Mouse (Mus musculus) gonadal fat pad, adult 2 months (tissue): ENCODE data around the gene Rnase1. TPM values are rescaled to one million over a fixed set of nuclear protein-coding genes. Genes with fewer than 3 reads are reported as not detected.
A peak's percentile ranks its signal among the peaks of the same experiment; 100 is the strongest.
"Not testable (repeated sequence)": the region's sequence is repeated elsewhere in the genome, so short reads cannot be mapped to it uniquely, and the experiment has no call there.

ENCODE experiments used
- DNase-seq: peaks from one replicate; pipeline ENCODE4 v3.0.0-alpha.2; 2012; ENCODE audit warnings: low read depth
- polyA plus RNA-seq: library from polyadenylated mRNA; depleted of rRNA; stranded (reverse); fragments of >200 nt; gene quantifications from 2 replicates; pipeline ENCODE4 v1.2.3, GENCODE M21; 2012; rRNA removed

Gene Rnase1
- 5.1 and 7.5 TPM in 2 replicates for polyA plus RNA-seq

DNA sequence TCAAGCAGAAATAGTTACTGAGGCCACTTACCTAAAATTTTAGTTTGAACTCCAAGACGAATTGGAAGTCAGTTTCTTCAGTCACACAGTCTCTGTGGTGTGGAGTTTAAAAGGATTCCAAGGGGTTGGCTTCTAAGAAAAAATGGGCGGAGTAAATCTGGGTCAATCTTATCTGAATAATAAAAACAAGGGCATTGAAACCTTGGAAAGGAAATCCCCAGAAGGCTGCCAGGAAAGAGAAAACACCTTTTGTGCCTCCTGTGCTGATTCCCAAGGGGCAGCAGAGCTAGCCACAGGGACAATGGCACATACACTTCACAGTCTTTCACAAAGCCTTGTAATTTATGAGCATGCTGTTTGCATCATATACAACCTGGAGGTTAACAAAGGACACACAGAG is at the start of gene Rnase1:
Rnase1 (minus strand) TSS at position 101 of the 400 bp plus-strand sequence.
- no peak for DNase-seq

GRCm38 (mm10) chr14:51195681-51196080 is 49.1 kb upstream of the Rnase1 start:
- peak; percentile 63 for DNase-seq

GRCm38 (mm10) chr14:51181051-51181450 is 34.5 kb upstream of the Rnase1 start:
- DNase-seq: not testable (repeated sequence)

- no peak for DNase-seq
These were observed 27.3 kb upstream of the Rnase1 start for GRCm38 (mm10) chr14:51173843-51174242.

DNA sequence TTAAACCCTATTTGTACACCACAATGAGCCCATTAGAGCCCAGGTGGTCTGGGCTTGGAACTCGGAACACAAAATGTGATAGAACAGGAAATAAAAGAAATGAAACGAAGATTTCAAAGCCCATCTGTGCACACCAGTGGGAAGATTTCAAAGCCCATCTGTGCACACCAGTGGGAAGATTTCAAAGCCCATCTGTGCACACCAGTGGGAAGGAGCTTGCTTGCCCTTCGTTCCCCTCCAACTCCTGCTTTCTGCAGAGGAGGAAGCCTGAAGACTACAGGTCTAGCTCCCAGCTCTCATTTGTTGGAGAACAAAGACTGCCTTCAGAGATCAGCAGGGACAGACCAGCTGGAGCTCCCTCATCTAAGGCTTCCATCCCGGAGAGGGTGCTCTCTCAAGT is 26.4 kb upstream of the Rnase1 start:
- not testable (repeated sequence) for DNase-seq

DNA sequence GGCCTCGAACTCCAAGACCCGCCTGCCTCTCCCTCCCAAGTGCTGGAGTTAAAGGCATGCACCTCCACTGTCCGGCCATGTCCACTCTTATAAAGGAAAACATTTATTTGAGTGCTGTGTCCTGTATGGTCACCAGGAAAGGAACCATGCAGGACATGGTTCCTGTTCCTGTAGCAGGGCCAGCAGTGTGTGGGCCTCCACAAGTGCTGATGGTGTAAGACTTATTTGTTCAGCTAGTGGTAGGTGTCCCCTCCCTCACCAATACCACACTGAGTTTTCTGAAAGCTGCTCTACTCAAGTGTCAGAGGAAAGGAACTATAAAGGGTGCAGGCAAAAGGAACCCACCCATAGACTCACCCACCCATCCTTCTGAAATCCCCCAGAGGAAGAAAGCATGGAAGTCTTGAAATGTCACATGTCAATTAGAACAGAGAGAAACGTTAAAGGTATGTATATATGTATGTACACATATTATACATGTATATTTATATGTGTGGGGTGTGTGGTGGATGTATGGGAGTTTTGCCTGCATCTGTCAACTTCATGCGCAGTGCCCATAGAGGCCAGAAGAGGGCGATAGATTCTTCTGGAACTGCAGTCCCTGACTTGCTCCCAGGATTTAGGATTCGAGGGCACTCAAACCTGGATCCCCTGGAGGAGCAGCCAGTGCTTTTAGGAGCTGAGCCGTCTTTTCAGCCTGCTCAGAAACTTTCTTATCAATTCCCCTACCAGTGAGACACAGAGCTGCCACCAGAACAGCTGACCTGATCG is 25.7 kb upstream of the Rnase1 start:
- not testable (repeated sequence) for DNase-seq

GRCm38 (mm10) chr14:51166068-51166467 is 19.5 kb upstream of the Rnase1 start:
- DNase-seq: no peak

GRCm38 (mm10) chr14:51165435-51165834 is 18.9 kb upstream of the Rnase1 start:
- no peak for DNase-seq

- not testable (repeated sequence) for DNase-seq
These were observed 16.7 kb upstream of the Rnase1 start for GRCm38 (mm10) chr14:51163323-51163722.

- DNase-seq: not testable (repeated sequence)
These were observed 15.4 kb upstream of the Rnase1 start, which contains the start of gene Rnase2b for GRCm38 (mm10) chr14:51161976-51162375. TSS of gene Rnase2b (plus strand) at chr14:51162260.

GRCm38 (mm10) chr14:51157072-51157471 is 10.5 kb upstream of the Rnase1 start:
- DNase-seq: no peak

DNA sequence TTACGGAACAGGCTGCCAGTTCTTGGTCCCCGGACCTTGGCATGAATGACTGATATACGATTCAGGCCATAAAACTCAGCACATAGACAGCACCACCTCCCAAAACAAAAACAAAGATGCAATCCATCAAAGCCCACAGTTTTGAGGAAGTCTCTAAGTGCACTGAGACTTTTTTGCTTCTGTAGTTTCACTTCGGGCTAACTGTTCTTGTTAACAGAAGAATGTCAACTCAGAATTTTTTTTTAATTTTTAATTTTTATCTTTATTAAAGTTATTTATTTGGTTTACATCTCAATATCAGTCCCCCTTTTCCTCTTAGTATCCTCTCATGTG is 10.1 kb upstream of the Rnase1 start:
- DNase-seq: no peak

DNA sequence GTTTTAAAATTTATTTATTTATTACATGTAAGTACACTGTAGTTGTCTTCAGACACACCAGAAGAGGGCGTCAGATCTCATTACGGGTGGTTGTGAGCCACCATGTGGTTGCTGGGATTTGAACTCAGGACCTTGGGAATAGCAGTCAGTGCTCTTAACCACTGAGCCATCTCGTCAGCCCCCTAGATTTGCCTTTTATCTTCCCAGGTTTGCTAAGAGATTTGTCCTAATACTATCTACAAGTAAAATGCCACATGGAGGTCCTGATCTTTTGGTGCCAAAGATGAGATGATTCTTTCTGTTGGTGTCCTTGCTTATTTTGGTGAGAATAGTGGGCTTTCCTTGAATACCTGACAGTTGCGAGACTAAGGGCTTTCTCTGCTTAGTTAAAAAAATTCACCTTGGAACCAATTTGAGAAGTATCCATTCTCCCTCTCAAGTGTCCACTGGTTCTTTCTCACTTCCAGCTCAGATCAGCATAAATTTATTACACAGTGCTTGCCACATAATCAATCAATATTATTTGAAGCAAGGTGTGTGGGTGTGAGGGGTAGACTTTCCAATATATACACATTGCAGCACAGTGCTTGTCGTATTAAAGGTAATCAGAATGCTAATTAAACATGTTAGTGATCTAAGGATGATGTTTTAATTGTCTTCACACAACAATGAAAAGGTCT is 9.6 kb upstream of the Rnase1 start:
- no peak for DNase-seq

DNA sequence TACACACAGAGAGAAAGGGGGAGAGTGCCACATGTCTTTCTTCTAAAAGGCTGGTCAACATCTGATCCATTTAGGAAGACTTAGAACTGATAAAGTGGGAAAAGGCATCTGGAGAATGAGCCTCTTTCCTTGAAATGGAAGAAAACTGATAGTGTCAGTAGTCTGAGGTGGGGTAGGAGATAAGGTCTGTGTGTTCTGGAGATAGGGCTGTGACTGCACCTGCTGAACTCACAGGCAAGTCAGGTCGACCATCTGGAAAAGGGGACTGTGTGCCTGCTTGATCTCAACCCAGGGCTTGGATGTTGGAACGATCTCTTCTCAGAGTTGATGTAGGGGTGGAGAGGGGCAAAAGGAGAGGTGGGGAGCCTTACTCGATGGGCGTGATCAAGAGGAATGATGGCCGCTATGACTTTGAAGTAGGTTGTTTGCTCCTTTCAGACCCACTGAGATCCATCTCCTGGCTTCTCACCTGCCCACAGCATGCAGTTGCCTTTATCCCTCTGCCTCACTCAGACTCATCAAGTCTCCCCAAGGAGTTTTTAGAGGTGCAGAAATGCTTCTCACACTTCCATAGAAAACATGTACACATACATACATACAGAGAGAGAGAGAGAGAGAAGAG is 5.8 kb upstream of the Rnase1 start:
- no peak for DNase-seq

GRCm38 (mm10) chr14:51150206-51150831 is 3.7 kb upstream of the Rnase1 start:
- no peak for DNase-seq

DNA sequence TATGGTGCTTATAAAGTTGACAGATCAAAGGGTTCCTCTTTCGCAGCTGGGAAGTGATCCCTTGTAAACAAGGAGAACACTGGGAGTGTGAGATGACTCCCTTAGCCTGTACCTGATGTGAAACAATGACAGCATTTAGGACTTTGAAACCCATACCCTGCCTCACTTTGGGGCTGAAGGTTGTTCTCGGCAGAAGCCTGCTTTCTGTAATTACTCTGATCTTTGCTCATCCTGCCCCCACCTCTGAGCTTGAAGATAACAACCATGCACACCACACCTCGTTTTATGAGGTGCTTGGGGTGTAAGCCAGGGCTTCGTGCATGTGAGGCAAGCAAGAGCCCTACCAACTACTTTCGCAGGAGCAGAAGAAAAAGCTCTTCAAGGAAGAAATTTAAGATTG is 2.6 kb upstream of the Rnase1 start:
- DNase-seq: no peak

GRCm38 (mm10) chr14:51148006-51148405 is 1.4 kb upstream of the Rnase1 start:
- no peak for DNase-seq

GRCm38 (mm10) chr14:51145521-51145920 is 1.1 kb downstream of the Rnase1 start:
- no peak for DNase-seq

GRCm38 (mm10) chr14:51144451-51144850 is 2.1 kb downstream of the Rnase1 start:
- no peak for DNase-seq

GRCm38 (mm10) chr14:51143937-51144336 is 2.6 kb downstream of the Rnase1 start:
- DNase-seq: no peak

DNA sequence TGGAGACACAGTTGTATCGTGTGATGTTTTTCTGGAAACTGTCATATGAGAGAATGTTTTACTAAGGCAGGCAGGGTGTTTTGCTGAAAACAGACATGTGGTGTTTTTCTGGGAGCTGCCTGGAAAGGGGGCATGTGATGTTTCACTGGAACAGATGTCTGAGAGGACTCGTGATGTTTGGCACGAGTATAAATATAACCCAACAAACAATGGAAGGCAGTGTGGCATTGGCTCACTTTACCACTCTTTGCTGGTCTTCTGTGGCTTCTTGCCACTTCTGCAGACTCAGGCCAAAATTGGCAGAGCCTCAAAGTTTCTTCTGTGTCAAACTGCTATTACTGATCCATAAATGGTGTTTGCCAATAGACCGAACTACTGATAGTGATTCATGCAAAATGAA is 3.3 kb downstream of the Rnase1 start:
- no peak for DNase-seq

DNA sequence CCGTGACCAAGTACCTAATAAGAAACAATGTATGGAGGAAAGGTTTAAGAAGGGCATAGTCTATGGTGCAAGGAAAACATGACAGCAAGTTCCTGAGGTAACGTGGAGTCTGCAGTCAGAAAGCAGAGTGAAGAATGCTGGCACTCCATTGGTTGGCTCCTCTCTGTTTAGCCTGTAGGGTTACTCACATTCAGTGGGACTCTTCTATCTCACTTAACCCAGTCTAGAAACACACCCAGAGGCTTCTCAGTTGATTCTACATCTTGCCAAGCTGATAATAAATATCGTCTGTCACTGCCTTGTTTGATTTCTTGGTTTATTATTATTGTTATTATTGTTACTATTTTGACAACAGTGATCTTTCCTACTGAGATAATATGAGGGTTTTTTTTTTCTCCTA is 4.0 kb downstream of the Rnase1 start:
- DNase-seq: no peak
